Mouse (Mus musculus) midbrain, postnatal 0 days (tissue): ENCODE data around the gene Msantd3. TPM values are rescaled to one million over a fixed set of nuclear protein-coding genes. Genes with fewer than 3 reads are reported as not detected.

Experiments used
- ATAC-seq: fragments of 200-750 bp; cut with Nextera tagmentation; 2 replicates; pipeline ENCODE4 v1.8.0; 2017; ENCODE audit warnings: moderate number of reproducible peaks, mild to moderate bottlenecking, moderate TSS enrichment, moderate library complexity; ENCODE audit not compliant: low FRiP score
- DNase-seq: peaks from one replicate; pipeline ENCODE4 v3.0.0-alpha.2; 2015; ENCODE audit warnings: low spot score
- H3K27ac ChIP-seq: fragments of 300-500 bp; sonication (generic); 2 replicates; pipeline ENCODE4 v1.5.1; 2014; ENCODE audit warnings: low read depth, mild to moderate bottlenecking, low read length, mixed read lengths
- H3K27me3 ChIP-seq: fragments of 300-500 bp; sonication (generic); 2 replicates; pipeline ENCODE4 v1.6.1; 2014; ENCODE audit warnings: low read length, control low read depth, mixed read lengths; ENCODE audit not compliant: insufficient read depth
- H3K36me3 ChIP-seq: fragments of 300-500 bp; sonication (generic); 2 replicates; pipeline ENCODE4 v1.6.1; 2014; ENCODE audit warnings: low read length, control low read depth, mixed read lengths; ENCODE audit not compliant: insufficient read depth
- H3K4me1 ChIP-seq: fragments of 300-500 bp; sonication (generic); 2 replicates; pipeline ENCODE4 v1.6.1; 2014; ENCODE audit warnings: mild to moderate bottlenecking, control low read depth, antibody characterized with exemption, low read length, mixed read lengths; ENCODE audit not compliant: insufficient read depth
- H3K4me2 ChIP-seq: fragments of 300-500 bp; sonication (generic); 2 replicates; pipeline ENCODE4 v1.6.1; 2014; ENCODE audit warnings: low read depth, mild to moderate bottlenecking, low read length, mixed read lengths; ENCODE audit not compliant: poor library complexity, severe bottlenecking
- H3K4me3 ChIP-seq: fragments of 300-500 bp; sonication (generic); 2 replicates; pipeline ENCODE4 v1.5.1; 2014; ENCODE audit warnings: low read depth, mild to moderate bottlenecking, low read length, moderate library complexity
- H3K9ac ChIP-seq: fragments of 300-500 bp; sonication (generic); replicated peaks from 2 replicates; pipeline ENCODE4 v1.6.1; 2014; ENCODE audit warnings: mild to moderate bottlenecking, low read length, moderate library complexity, mixed read lengths; ENCODE audit not compliant: poor library complexity, severe bottlenecking
- H3K9me3 ChIP-seq: fragments of 300-500 bp; sonication (generic); 2 replicates; pipeline ENCODE4 v1.6.1; 2016; ENCODE audit warnings: low read length, control low read depth
- CTCF ChIP-seq: IDR thresholded peaks from 2 replicates; pipeline ENCODE4 v1.5.1; 2016; ENCODE audit warnings: antibody characterized with exemption, mild to moderate bottlenecking
- WGBS: fragments of 180-500 bp; shearing (Covaris S2); extraction: QIAGEN DNeasy Blood & Tissue Kit; methylation state at CpG from one replicate; pipeline ENCODE4 v1.1.7; 2014; 5-methylcytosine and 5-hydroxymethylcytosine counted together
- polyA plus RNA-seq: library from polyadenylated mRNA; unstranded; fragments of >200 nt; fragmentation: Nextera tagmentation; extraction: Ambion mirVana; gene quantifications from 2 replicates; pipeline ENCODE4 v1.2.1, GENCODE M21; 2015
- total RNA-seq: library from RNA; depleted of rRNA; stranded (reverse); fragments of >200 nt; gene quantifications from 2 replicates; pipeline ENCODE4 v1.2.3, GENCODE M21; 2014

Gene Msantd3
- total and polyA plus RNA-seq, 2 experiments from 2014 or later: 27.0 to 30.3 TPM

- Histone ChIP-seq H3K4me2 (peak overlapping the region; percentile 91), H3K36me3 (no peaks in the 10 kb centered on the region), H3K27me3 (no peaks in the 10 kb centered on the region), H3K9ac (peak overlapping the region; percentile 97), H3K9me3 (no peaks in the 10 kb centered on the region), H3K4me3 (peak overlapping the region; percentile 81), H3K4me1 (peaks cover 5% of the 10 kb centered on the region; the same call in 1 of the 2 replicates), H3K27ac (no peak overlapping the region)
- DNase-seq (no peak), ATAC-seq (no peak)
- WGBS: 8% methylated on average over 14 of the region's 15 CpGs
- TF ChIP-seq CTCF: no peak
These were observed 2.0 kb downstream of the Msantd3 start for GRCm38 (mm10) chr4:48541526-48542250.

- Histone ChIP-seq H3K9me3 (no peaks in the 10 kb centered on the region), H3K27ac (no peak overlapping the region), H3K9ac (no peak overlapping the region; the same call in 1 of the 2 replicates), H3K36me3 (no peaks in the 10 kb centered on the region), H3K27me3 (no peaks in the 10 kb centered on the region), H3K4me3 (peak overlapping the region; percentile 81; the same call in 1 of the 2 replicates), H3K4me1 (peaks cover 7% of the 10 kb centered on the region; the same call in 1 of the 2 replicates), H3K4me2 (peak overlapping the region; percentile 91)
- TF ChIP-seq CTCF: no peak
- ATAC-seq: no peak
- 34% methylated on average over 5 of the region's 5 CpGs for WGBS
- no peak for DNase-seq
These were observed 2.6 kb downstream of the Msantd3 start for GRCm38 (mm10) chr4:48542351-48542750.

- peaks cover 13% of the 10 kb centered on the region; the same call in 1 of the 2 replicates for H3K4me1 ChIP-seq
- no peak for TF ChIP-seq CTCF
These were observed 3.5 kb downstream of the Msantd3 start for GRCm38 (mm10) chr4:48543071-48543865.

DNA sequence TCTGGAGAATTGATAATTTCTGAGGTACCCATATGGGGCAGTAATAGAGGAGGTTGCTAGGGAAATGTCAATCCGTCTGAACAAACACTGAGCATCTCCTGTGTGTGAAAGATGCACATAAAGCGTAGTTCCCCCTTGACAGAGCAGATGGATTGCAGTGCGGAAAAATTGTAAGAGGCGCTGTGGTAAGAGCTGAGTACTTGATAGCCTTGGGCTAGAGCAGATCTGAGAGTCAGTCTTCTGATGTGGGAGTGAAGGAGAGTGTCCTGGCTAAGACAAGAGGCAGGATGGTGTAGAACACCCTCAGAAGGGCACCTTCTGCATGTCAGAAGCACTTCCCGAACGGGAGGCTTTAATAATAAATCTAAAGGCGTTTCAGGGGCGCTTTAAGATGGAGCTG lies 4.4 kb downstream of the Msantd3 start:
- WGBS: 68% methylated on average over 8 of the region's 8 CpGs
- Histone ChIP-seq H3K27me3 (no peaks in the 10 kb centered on the region), H3K9me3 (no peaks in the 10 kb centered on the region), H3K27ac (no peak overlapping the region), H3K36me3 (no peaks in the 10 kb centered on the region), H3K4me2 (no peak overlapping the region), H3K4me1 (peaks cover 16% of the 10 kb centered on the region; the same call in 1 of the 2 replicates), H3K9ac (no peak overlapping the region), H3K4me3 (no peak overlapping the region)
- TF ChIP-seq CTCF: no peak
- no peak for DNase-seq
- no peak for ATAC-seq

More at GRCm38 (mm10) chr4:48543071-48543865, 3.5 kb downstream of the Msantd3 start:
- no peaks in the 10 kb centered on the region for H3K36me3 ChIP-seq
- H3K4me3 ChIP-seq: no peak overlapping the region
- ATAC-seq (no peak), DNase-seq (no peak)
- H3K9me3 ChIP-seq: no peaks in the 10 kb centered on the region
- no peak overlapping the region for H3K9ac ChIP-seq
- 60% methylated on average over 6 of the region's 6 CpGs for WGBS
- H3K27me3 ChIP-seq: no peaks in the 10 kb centered on the region
- 0 out of 2 replicates have a peak overlapping the region, but pooled peaks have one; percentile 91 for H3K4me2 ChIP-seq
- H3K27ac ChIP-seq: no peak overlapping the region

DNA sequence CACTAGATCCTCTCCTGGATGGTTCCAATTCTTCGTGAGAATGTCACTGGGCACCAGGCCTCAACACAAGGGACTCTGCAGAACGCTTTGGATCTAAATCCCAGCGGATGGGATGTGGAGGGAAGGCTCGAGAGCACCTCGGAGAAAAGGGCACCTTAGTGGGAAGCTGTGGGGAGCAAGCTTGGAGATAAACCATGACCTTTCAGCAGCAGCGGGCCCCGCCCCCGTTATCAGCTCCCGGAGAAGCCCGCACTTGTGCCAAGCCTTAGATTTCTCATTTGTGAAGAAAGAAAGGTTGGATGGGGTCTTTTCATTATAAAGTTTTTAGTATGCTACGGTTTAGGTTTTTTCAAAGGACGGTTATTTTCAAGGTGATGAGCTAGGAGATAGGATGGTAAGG lies 6.2 kb downstream of the Msantd3 start:
- H3K27me3 ChIP-seq: no peaks in the 10 kb centered on the region
- WGBS: 43% methylated on average over 12 of the region's 12 CpGs
- H3K9ac ChIP-seq: no peak overlapping the region
- no peaks in the 10 kb centered on the region for H3K9me3 ChIP-seq
- no peak overlapping the region for H3K27ac ChIP-seq
- H3K36me3 ChIP-seq: no peaks in the 10 kb centered on the region
- H3K4me2 ChIP-seq: no peak overlapping the region
- TF ChIP-seq CTCF: no peak
- DNase-seq (no peak), ATAC-seq (no peak)
- no peak overlapping the region for H3K4me3 ChIP-seq
- peaks cover 16% of the 10 kb centered on the region; the same call in 1 of the 2 replicates for H3K4me1 ChIP-seq
